Mouse (Mus musculus): Measurements from ENCODE around the gene Iffo2. TPM values are rescaled to one million over a fixed set of nuclear protein-coding genes. Genes with fewer than 3 reads are reported as not detected.

Gene Iffo2
- polyA plus RNA-seq, 1 experiment = 1.2 TPM

- H3K27ac ChIP-seq (ENCODE audit: control insufficient read depth, insufficient read depth, low read depth, low read length) = no peak overlapping the region
- no peaks in the 10 kb centered on the region for H3K27me3 ChIP-seq (ENCODE audit: control insufficient read depth, insufficient read depth, low read length)
- no peak overlapping the region for H3K4me3 ChIP-seq (ENCODE audit: control insufficient read depth, low read depth, low read length)
- no peaks in the 10 kb centered on the region for H3K4me1 ChIP-seq (ENCODE audit: control insufficient read depth, insufficient read depth, low read length)
- TF ChIP-seq POLR2A (IDR thresholded peaks at IDR 0.05; ENCODE audit: control insufficient read depth, low read depth, low read length) = no peak
- no peaks in the 10 kb centered on the region for H3K36me3 ChIP-seq (ENCODE audit: control insufficient read depth, insufficient read depth, low read length)
Observed at GRCm38 (mm10) chr4:139532081-139532480, 1.7 kb downstream of the Iffo2 start.

- Histone ChIP-seq H3K4me3 (ENCODE audit: control insufficient read depth, low read depth, low read length) (no peak overlapping the region), H3K27me3 (ENCODE audit: control insufficient read depth, insufficient read depth, low read length) (no peaks in the 10 kb centered on the region), H3K27ac (ENCODE audit: control insufficient read depth, insufficient read depth, low read depth, low read length) (no peak overlapping the region), H3K36me3 (ENCODE audit: control insufficient read depth, insufficient read depth, low read length) (no peaks in the 10 kb centered on the region), H3K4me1 (ENCODE audit: control insufficient read depth, insufficient read depth, low read length) (no peaks in the 10 kb centered on the region)
- no peak for TF ChIP-seq CTCF (IDR thresholded peaks at IDR 0.05; ENCODE audit: control insufficient read depth, insufficient read depth, insufficient replicate concordance, low read depth, low read length)
- no peak for TF ChIP-seq POLR2A (IDR thresholded peaks at IDR 0.05; ENCODE audit: control insufficient read depth, low read depth, low read length)
Observed at GRCm38 (mm10) chr4:139535127-139535695, 4.9 kb downstream of the Iffo2 start.

- TF ChIP-seq POLR2A (IDR thresholded peaks at IDR 0.05; ENCODE audit: control insufficient read depth, low read depth, low read length) (no peak), CTCF (IDR thresholded peaks at IDR 0.05; ENCODE audit: control insufficient read depth, insufficient read depth, insufficient replicate concordance, low read depth, low read length) (no peak)
- Histone ChIP-seq H3K27ac (ENCODE audit: control insufficient read depth, insufficient read depth, low read depth, low read length) (no peak overlapping the region), H3K27me3 (ENCODE audit: control insufficient read depth, insufficient read depth, low read length) (no peaks in the 10 kb centered on the region), H3K4me1 (ENCODE audit: control insufficient read depth, insufficient read depth, low read length) (no peaks in the 10 kb centered on the region), H3K4me3 (ENCODE audit: control insufficient read depth, low read depth, low read length) (no peak overlapping the region), H3K36me3 (ENCODE audit: control insufficient read depth, insufficient read depth, low read length) (no peaks in the 10 kb centered on the region)
Observed at GRCm38 (mm10) chr4:139535719-139536118, 5.4 kb downstream of the Iffo2 start.

DNA sequence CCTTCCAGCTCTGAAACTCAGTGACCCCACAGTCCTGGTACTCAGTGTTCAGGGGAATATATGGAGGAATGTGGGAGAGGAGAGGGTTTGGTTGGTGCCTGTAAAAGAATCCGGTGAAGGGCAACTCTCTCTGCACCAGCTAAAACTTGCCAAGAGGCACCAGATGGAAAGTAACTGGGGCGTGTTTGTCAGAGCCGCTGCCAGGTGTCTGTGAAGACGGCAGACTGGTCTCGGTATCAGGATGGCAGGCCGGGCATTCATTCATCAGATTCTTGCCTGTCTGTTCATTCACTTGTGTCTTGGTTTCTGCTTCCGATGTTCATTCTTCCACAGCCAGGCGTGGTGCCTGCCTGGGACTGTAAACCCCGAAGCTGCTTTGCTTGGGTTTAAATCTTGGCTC, 6.4 kb downstream of the Iffo2 start:
- Histone ChIP-seq H3K27me3 (ENCODE audit: control insufficient read depth, insufficient read depth, low read length) (no peaks in the 10 kb centered on the region), H3K27ac (ENCODE audit: control insufficient read depth, insufficient read depth, low read depth, low read length) (no peak overlapping the region), H3K36me3 (ENCODE audit: control insufficient read depth, insufficient read depth, low read length) (no peaks in the 10 kb centered on the region), H3K4me3 (ENCODE audit: control insufficient read depth, low read depth, low read length) (no peak overlapping the region), H3K4me1 (ENCODE audit: control insufficient read depth, insufficient read depth, low read length) (no peaks in the 10 kb centered on the region)
- no peak for TF ChIP-seq POLR2A (IDR thresholded peaks at IDR 0.05; ENCODE audit: control insufficient read depth, low read depth, low read length)
- no peak for TF ChIP-seq CTCF (IDR thresholded peaks at IDR 0.05; ENCODE audit: control insufficient read depth, insufficient read depth, insufficient replicate concordance, low read depth, low read length)

DNA sequence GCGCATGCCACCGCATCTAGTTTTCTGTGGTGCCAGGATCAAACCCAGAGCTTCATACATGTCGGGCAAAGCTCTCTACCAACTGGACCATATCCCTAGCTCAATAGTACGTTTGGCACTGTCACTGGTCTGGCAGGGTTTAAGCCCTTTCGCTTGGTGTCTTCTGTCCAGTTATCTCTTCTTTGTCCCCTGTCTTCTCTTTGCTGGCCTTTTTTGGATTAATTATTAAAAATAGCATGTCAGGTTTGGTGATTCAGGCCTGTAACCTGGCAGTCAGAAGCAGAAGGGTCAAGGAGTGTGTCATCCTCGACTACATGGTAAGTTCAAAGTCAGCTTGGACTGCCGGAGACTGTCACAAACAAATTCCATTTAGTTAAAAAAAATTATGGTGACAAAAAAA, 10.4 kb downstream of the Iffo2 start:
- Histone ChIP-seq H3K27me3 (ENCODE audit: control insufficient read depth, insufficient read depth, low read length) (no peaks in the 10 kb centered on the region), H3K36me3 (ENCODE audit: control insufficient read depth, insufficient read depth, low read length) (no peaks in the 10 kb centered on the region), H3K27ac (ENCODE audit: control insufficient read depth, insufficient read depth, low read depth, low read length) (no peak overlapping the region), H3K4me3 (ENCODE audit: control insufficient read depth, low read depth, low read length) (no peak overlapping the region), H3K4me1 (ENCODE audit: control insufficient read depth, insufficient read depth, low read length) (no peaks in the 10 kb centered on the region)
- TF ChIP-seq POLR2A (IDR thresholded peaks at IDR 0.05; ENCODE audit: control insufficient read depth, low read depth, low read length) = no peak
- TF ChIP-seq CTCF (IDR thresholded peaks at IDR 0.05; ENCODE audit: control insufficient read depth, insufficient read depth, insufficient replicate concordance, low read depth, low read length) = no peak

DNA sequence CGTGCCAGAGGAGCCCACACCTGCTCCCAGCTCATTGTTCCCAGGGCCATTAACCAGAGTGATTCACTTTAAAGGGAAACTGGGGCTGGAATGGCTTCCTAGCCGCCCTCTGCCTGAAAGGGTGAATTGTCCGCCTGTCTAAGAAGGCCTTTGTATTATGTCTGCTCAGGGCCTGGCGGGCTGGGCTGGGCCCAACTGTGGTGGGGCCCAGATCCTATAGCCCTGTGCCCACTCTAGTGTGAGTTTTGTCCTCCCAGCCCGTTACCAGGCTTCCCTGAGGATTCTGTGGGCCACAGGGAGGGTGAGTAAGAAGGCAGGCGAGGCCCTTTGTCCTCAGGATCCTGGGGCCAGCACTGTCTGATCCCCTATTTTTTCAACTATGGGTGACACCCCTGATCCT, 15.4 kb downstream of the Iffo2 start:
- no peak for TF ChIP-seq POLR2A (IDR thresholded peaks at IDR 0.05; ENCODE audit: control insufficient read depth, low read depth, low read length)
- Histone ChIP-seq H3K4me3 (ENCODE audit: control insufficient read depth, low read depth, low read length) (no peak overlapping the region), H3K4me1 (ENCODE audit: control insufficient read depth, insufficient read depth, low read length) (no peaks in the 10 kb centered on the region), H3K27ac (ENCODE audit: control insufficient read depth, insufficient read depth, low read depth, low read length) (no peak overlapping the region), H3K36me3 (ENCODE audit: control insufficient read depth, insufficient read depth, low read length) (no peaks in the 10 kb centered on the region), H3K27me3 (ENCODE audit: control insufficient read depth, insufficient read depth, low read length) (no peaks in the 10 kb centered on the region)

DNA sequence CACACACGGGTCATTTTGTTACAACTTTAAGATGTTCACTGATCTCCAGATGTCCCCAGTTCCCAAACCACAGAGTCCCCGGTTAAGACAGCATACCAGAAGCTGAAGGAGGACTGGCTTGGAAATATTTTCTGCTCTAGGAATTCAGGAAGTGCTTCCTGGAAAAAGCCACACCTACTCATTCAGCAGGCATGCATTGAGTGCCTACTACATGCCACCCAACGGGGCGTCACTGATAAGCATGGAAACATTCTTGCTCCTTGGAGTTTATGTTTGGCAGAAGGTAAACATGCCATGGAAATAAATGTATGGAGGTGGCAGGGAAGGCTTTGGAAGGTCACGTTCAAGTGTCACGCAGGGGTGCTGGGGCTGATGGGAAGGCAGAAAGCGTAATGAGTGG, 19.1 kb downstream of the Iffo2 start:
- Histone ChIP-seq H3K4me1 (ENCODE audit: control insufficient read depth, insufficient read depth, low read length) (no peaks in the 10 kb centered on the region), H3K27ac (ENCODE audit: control insufficient read depth, insufficient read depth, low read depth, low read length) (no peak overlapping the region), H3K36me3 (ENCODE audit: control insufficient read depth, insufficient read depth, low read length) (no peaks in the 10 kb centered on the region), H3K27me3 (ENCODE audit: control insufficient read depth, insufficient read depth, low read length) (no peaks in the 10 kb centered on the region), H3K4me3 (ENCODE audit: control insufficient read depth, low read depth, low read length) (no peak overlapping the region)
- TF ChIP-seq CTCF (IDR thresholded peaks at IDR 0.05; ENCODE audit: control insufficient read depth, insufficient read depth, insufficient replicate concordance, low read depth, low read length) (no peak), POLR2A (IDR thresholded peaks at IDR 0.05; ENCODE audit: control insufficient read depth, low read depth, low read length) (no peak)

GRCm38 (mm10) chr4:139555235-139555634, 24.9 kb downstream of the Iffo2 start:
- Histone ChIP-seq H3K4me1 (ENCODE audit: control insufficient read depth, insufficient read depth, low read length) (peaks cover 6% of the 10 kb centered on the region), H3K4me3 (ENCODE audit: control insufficient read depth, low read depth, low read length) (no peak overlapping the region), H3K27me3 (ENCODE audit: control insufficient read depth, insufficient read depth, low read length) (no peaks in the 10 kb centered on the region), H3K36me3 (ENCODE audit: control insufficient read depth, insufficient read depth, low read length) (no peaks in the 10 kb centered on the region), H3K27ac (ENCODE audit: control insufficient read depth, insufficient read depth, low read depth, low read length) (no peak overlapping the region)
- TF ChIP-seq POLR2A (IDR thresholded peaks at IDR 0.05; ENCODE audit: control insufficient read depth, low read depth, low read length) (no peak), CTCF (IDR thresholded peaks at IDR 0.05; ENCODE audit: control insufficient read depth, insufficient read depth, insufficient replicate concordance, low read depth, low read length) (no peak)
